Mouse (Mus musculus) neural tube, embryonic 11.5 days (tissue): Measurements from ENCODE around the gene Maml3. TPM values are rescaled to one million over a fixed set of nuclear protein-coding genes. Genes with fewer than 3 reads are reported as not detected.

Source experiments
- ATAC-seq: fragments of 200-750 bp; cut with Nextera tagmentation; 2 replicates; pipeline ENCODE4 v1.8.0; 2017; ENCODE audit warnings: moderate number of reproducible peaks, mild to moderate bottlenecking, moderate TSS enrichment, moderate library complexity; ENCODE audit not compliant: insufficient read depth, low FRiP score, low TSS enrichment
- DNase-seq: peaks from one replicate; pipeline ENCODE4 v3.0.0-alpha.2; 2015; ENCODE audit warnings: low spot score
- H3K27ac ChIP-seq: fragments of 300-500 bp; sonication (generic); 2 replicates; pipeline ENCODE4 v1.5.1; 2014; ENCODE audit warnings: low read depth, mild to moderate bottlenecking, low read length
- H3K27me3 ChIP-seq: fragments of 300-500 bp; sonication (generic); 2 replicates; pipeline ENCODE4 v1.6.1; 2014; ENCODE audit warnings: mild to moderate bottlenecking, low read length, mixed read lengths; ENCODE audit not compliant: control insufficient read depth, insufficient read depth
- H3K36me3 ChIP-seq: fragments of 300-500 bp; sonication (generic); 2 replicates; pipeline ENCODE4 v1.6.1; 2014; ENCODE audit warnings: mild to moderate bottlenecking, low read length, moderate library complexity, mixed read lengths; ENCODE audit not compliant: control insufficient read depth, insufficient read depth
- H3K4me1 ChIP-seq: fragments of 300-500 bp; sonication (generic); 2 replicates; pipeline ENCODE4 v1.6.1; 2014; ENCODE audit warnings: low read length, mixed read lengths; ENCODE audit not compliant: control insufficient read depth, insufficient read depth
- H3K4me2 ChIP-seq: fragments of 300-500 bp; sonication (generic); 2 replicates; pipeline ENCODE4 v1.6.1; 2014; ENCODE audit warnings: low read depth, mild to moderate bottlenecking, moderate library complexity
- H3K4me3 ChIP-seq: fragments of 300-500 bp; sonication (generic); 2 replicates; pipeline ENCODE4 v1.5.1; 2014; ENCODE audit warnings: low read depth, low read length
- H3K9ac ChIP-seq: fragments of 300-500 bp; sonication (generic); 2 replicates; pipeline ENCODE4 v1.6.1; 2014; ENCODE audit warnings: mild to moderate bottlenecking, low read length
- H3K9me3 ChIP-seq: fragments of 300-500 bp; sonication (generic); 2 replicates; pipeline ENCODE4 v1.6.1; 2016; ENCODE audit warnings: low read length; ENCODE audit not compliant: control insufficient read depth
- WGBS: fragments of 180-500 bp; shearing (Covaris S2); extraction: QIAGEN DNeasy Blood & Tissue Kit; methylation state at CpG from one replicate; pipeline ENCODE4 v1.1.7; 2014; 5-methylcytosine and 5-hydroxymethylcytosine counted together
- polyA plus RNA-seq: library from polyadenylated mRNA; unstranded; fragments of >200 nt; fragmentation: Nextera tagmentation; extraction: Ambion mirVana; gene quantifications from 2 replicates; pipeline ENCODE4 v1.2.1, GENCODE M21; 2014

The Maml3 gene
- polyA plus RNA-seq, 1 experiment from 2014 or later, result 8.1 TPM

DNA sequence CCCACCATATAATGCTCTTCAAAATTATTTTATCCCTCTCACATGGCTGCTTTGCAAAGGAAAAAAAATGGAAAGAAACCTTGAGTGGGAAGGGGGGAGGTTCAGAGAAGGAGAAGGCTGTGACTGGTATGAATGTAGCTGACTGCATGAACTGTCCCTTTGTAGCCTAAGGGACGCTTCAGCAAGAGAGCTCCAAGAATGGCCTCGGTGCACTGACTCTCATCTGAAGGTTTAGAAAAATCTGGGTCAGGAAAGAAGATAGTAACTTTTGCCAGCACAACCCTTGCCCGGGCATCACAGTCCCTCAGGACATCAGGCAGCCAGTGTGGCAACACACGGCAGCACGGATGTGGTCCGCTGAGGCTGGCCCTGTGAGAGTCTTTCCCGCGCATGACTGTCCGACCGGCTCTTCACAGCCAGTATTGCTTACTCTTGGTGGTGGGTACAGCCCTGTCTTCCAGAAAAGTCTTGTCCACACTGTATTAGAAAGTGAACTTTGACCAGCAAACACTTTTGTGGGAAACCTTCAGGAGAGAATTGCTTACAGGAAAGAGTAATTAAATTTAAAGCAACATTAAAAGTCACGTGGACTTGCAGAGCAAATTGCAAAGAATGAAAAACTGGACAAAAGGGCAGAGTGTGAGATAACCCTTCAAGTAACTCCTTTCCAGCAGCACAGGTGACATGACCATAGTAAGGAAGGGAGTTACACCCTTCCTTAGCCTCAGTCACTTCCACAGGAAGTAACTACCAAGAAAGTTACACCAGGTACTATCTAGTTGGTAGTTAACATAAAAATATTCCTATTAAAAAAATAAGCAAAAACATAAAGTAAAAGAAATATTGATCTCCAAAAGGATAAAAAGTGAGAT, 42.3 kb downstream of the Maml3 start:
- 64% methylated on average over 11 of the region's 11 CpGs for WGBS

DNA sequence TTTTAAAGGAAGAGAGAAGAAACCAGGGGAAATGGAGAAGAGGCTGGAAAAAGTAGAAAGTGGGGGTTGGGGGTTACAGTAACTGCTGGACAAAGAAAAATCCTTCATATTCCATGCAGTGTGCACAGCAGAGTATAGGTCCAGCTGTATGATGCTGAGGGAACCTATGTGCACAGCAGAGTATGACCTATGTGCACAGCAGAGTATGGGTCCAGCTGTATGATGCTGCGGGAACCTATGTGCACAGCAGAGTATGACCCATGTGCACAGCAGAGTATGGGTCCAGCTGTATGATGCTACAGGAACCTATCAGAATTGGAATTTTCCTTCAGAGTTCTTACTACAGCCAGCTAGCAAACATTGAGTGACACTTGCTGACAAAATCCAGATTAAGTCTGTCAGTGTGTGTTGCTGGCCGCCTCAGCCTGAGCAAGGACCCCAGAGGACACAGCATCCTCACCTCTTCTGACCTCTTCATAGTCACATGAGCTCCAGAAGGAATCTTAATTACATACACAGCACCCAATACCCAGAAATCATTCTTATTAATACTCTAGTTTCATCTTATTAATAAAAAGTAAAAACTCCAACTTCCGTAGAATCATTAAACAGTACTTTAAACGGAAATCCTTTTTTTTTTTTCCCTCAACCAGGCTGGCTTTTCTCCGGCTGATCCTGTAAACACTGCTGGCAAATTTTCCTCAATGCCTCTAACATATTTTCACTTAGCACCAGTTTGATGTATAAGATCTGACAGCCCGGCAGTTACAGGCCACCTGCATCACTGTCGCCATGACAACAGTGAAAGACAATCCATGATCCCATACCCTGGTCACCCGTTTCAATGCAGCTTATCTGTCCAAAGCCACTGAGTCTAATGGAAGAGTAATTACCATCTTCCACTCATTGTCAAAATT, 43.1 kb downstream of the Maml3 start:
- no peak overlapping the region for H3K4me2 ChIP-seq

More for the DNA sequence above, 42.3 kb downstream of the Maml3 start:
- H3K36me3 ChIP-seq, result no peaks in the 10 kb centered on the region
- no peak overlapping the region for H3K4me3 ChIP-seq
- no peaks in the 10 kb centered on the region for H3K27me3 ChIP-seq
- peak overlapping the region; percentile 36; the same call in 1 of the 2 replicates for H3K27ac ChIP-seq
- no peaks in the 10 kb centered on the region for H3K9me3 ChIP-seq
- H3K4me2 ChIP-seq, result no peak overlapping the region
- no peak for ATAC-seq
- peaks cover 9% of the 10 kb centered on the region; the same call in 1 of the 2 replicates for H3K4me1 ChIP-seq
- no peak overlapping the region for H3K9ac ChIP-seq
- DNase-seq, result peak; percentile 28

DNA sequence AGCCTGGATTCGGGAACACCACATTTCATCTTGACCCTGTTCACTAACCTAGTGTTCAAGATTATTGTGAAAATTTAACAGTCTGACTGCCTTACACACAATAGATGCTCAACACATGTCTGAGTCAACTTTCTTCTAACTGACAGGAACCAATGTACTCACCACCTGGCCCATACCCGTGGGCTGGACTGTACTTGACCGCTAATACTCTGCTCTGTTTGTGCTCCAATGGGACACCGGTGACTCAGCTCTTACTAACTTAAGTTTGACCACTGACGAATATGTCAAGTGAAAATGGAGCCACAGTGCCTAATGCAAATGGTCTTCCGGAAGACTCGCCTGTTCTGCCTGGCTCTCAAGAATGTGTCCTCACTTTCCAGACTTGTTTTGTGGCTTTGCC, 44.0 kb downstream of the Maml3 start:
- DNase-seq, result no peak
- H3K27ac ChIP-seq, result no peak overlapping the region

More for the DNA sequence above, 43.1 kb downstream of the Maml3 start:
- no peaks in the 10 kb centered on the region for H3K9me3 ChIP-seq
- peak; percentile 45 for DNase-seq
- peak; percentile 35; the same call in 1 of the 2 replicates for ATAC-seq
- peak overlapping the region; percentile 3; the same call in 1 of the 2 replicates for H3K27ac ChIP-seq
- no peak overlapping the region for H3K4me3 ChIP-seq
- H3K9ac ChIP-seq, result no peak overlapping the region
- 54% methylated on average over 8 of the region's 8 CpGs for WGBS
- no peaks in the 10 kb centered on the region for H3K27me3 ChIP-seq
- H3K4me1 ChIP-seq, result peaks cover 9% of the 10 kb centered on the region; the same call in 1 of the 2 replicates
- H3K36me3 ChIP-seq, result no peaks in the 10 kb centered on the region

DNA sequence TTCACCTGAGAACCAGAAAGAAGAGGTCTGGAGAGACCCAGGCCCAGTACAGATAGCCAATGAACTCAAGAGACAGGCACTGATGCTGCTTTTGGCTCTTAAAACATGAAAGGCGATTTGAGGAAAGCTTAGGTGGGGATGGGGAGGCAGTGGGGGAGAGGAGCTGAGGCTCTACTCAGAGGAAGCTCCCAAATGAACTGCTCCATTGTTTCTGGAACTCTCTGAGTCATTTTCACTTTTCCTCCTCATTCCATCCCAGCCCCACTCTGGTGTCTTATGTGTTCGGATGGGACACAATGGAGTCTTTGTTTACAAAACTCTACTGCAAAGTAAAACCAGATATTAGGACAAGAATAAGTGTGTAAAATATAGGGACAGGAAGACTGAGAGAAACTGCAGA, 53.1 kb downstream of the Maml3 start:
- Histone ChIP-seq H3K27me3 (no peaks in the 10 kb centered on the region), H3K36me3 (no peaks in the 10 kb centered on the region), H3K9me3 (no peaks in the 10 kb centered on the region), H3K9ac (no peak overlapping the region), H3K27ac (no peak overlapping the region), H3K4me2 (no peak overlapping the region), H3K4me1 (peaks cover 5% of the 10 kb centered on the region), H3K4me3 (no peak overlapping the region)
- DNase-seq (no peak), ATAC-seq (no peak)
- 68% methylated on average over 2 of the region's 2 CpGs for WGBS

More for the DNA sequence above, 44.0 kb downstream of the Maml3 start:
- Histone ChIP-seq H3K27me3 (no peaks in the 10 kb centered on the region), H3K4me3 (no peak overlapping the region), H3K36me3 (no peaks in the 10 kb centered on the region), H3K4me1 (peaks cover 9% of the 10 kb centered on the region; the same call in 1 of the 2 replicates), H3K4me2 (no peak overlapping the region), H3K9ac (no peak overlapping the region), H3K9me3 (no peaks in the 10 kb centered on the region)
- 93% methylated on average over 7 of the region's 7 CpGs for WGBS
- ATAC-seq, result no peak

DNA sequence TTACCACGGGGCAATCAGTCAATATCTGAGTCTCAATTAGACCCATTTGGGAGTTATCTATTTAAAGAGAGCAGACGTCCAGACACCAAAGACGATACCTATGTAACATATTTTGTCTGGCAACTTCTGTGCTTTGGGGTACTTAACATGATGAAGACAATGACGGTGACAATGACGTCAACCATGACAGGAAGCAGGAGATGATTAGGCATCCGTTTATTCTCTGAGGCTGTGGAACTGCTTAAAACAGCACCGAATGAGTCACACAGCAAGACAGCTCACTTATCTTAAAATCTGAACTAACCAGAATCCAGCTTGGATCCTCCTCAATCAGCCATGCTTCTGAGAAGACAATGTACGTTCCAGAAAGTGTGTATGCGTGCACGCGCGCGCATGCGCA, 56.8 kb downstream of the Maml3 start:
- Histone ChIP-seq H3K4me1 (peaks cover 30% of the 10 kb centered on the region), H3K36me3 (no peaks in the 10 kb centered on the region), H3K27ac (no peak overlapping the region), H3K4me2 (no peak overlapping the region), H3K4me3 (no peak overlapping the region), H3K9me3 (no peaks in the 10 kb centered on the region), H3K9ac (no peak overlapping the region), H3K27me3 (no peaks in the 10 kb centered on the region)
- no peak for ATAC-seq
- WGBS, result 89% methylated on average over 14 of the region's 14 CpGs
- no peak for DNase-seq

DNA sequence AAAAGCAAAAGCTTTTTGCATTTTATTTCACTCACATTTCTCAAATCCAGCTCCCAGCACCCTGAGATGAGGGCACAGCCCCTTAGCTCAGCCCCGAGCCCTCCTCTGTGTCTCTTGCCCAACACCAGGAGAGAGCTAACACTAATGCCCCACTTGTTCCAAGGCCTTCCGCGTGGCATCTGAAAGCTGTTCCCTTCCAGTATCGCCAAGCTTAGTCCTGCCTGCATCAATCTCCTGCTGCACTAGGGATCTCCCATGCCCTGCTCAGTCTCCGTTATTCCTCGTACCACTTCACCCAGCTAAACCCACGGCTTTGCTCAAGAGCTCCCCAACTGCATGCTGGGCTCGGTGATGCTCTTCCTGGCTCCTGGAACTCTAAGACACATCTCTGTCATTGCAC, 57.3 kb downstream of the Maml3 start:
- no peaks in the 10 kb centered on the region for H3K36me3 ChIP-seq
- H3K9ac ChIP-seq, result peak overlapping the region; percentile 55; the same call in 1 of the 2 replicates
- H3K27ac ChIP-seq, result peak overlapping the region; percentile 85
- peak overlapping the region; percentile 50; the same call in 1 of the 2 replicates for H3K4me2 ChIP-seq
- no peak overlapping the region for H3K4me3 ChIP-seq
- DNase-seq, result no peak
- no peaks in the 10 kb centered on the region for H3K27me3 ChIP-seq
- ATAC-seq, result no peak
- H3K4me1 ChIP-seq, result peaks cover 30% of the 10 kb centered on the region
- 81% methylated on average over 8 of the region's 8 CpGs for WGBS
- H3K9me3 ChIP-seq, result no peaks in the 10 kb centered on the region

DNA sequence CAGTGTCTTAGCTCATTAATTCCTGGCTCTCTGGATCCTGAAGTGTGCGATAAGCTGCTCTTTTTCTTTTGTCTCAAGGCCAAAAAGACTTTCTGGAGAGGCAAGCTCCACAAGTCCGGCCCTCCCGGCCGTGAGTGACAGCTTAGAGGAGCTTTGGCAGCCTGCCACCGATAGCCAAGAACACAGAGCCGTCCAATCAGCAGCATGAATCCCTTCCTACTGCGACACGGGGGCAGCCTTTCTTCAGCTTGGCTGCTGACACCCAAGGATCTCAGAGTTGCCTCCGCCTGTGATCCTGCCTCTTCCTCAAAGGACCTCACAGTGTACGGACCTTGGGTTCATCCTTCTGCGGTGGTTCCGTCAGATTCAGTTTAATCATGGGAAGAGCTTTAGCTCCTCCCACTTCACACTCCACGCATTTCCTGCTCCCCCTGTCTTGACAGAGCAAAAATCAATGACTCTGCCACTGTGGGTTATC, 57.9 kb downstream of the Maml3 start:
- ATAC-seq (peak; percentile 81), DNase-seq (peak; percentile 94)
- H3K9me3 ChIP-seq, result no peaks in the 10 kb centered on the region
- peak overlapping the region; percentile 55 for H3K9ac ChIP-seq
- H3K4me1 ChIP-seq, result peaks cover 30% of the 10 kb centered on the region
- H3K4me3 ChIP-seq, result peak overlapping the region; percentile 17
- WGBS, result under 1% methylated on average over 13 of the region's 13 CpGs
- H3K36me3 ChIP-seq, result no peaks in the 10 kb centered on the region
- H3K27me3 ChIP-seq, result no peaks in the 10 kb centered on the region
- H3K4me2 ChIP-seq, result peak overlapping the region; percentile 50
- H3K27ac ChIP-seq, result peak overlapping the region; percentile 85

DNA sequence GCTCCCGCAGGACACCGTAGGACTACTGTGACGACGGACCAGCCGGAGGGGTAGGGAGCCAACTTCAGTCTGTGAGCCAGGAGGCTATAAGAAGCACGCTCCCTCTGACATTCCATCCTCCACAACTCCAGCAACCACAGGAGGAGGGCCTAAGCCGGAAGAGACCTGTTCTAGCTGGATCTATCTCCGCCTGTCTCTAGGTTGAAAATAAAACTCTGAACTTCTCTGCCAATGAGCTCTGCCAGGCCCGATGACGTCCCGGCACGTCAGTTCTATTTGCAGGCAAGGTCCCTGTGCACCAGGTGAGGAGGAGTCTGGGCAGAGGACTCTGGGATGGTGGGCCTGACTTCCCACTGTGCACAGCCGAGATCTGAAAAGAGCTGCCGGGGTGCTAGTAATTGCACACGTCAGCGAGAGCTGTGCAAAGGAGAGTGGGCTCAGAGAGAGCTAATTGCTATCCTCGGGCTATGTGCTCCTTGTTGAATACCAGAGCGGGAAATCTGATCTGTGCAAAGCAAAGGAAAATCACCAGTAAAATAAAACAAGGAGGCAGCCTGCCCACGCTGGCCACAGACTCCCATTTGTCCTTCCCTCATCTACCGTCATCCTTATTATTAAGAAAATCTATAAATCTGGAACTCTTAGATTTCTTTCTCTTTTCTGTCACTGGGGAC, 58.7 kb downstream of the Maml3 start:
- Histone ChIP-seq H3K36me3 (no peaks in the 10 kb centered on the region), H3K4me3 (peak overlapping the region; percentile 17), H3K4me2 (peak overlapping the region; percentile 50), H3K9ac (peak overlapping the region; percentile 55), H3K27me3 (no peaks in the 10 kb centered on the region), H3K4me1 (peaks cover 30% of the 10 kb centered on the region), H3K9me3 (no peaks in the 10 kb centered on the region), H3K27ac (peak overlapping the region; percentile 85)
- DNase-seq (peak; percentile 75), ATAC-seq (peak; percentile 62)
- WGBS, result 3% methylated on average over 20 of the region's 20 CpGs
